Mouse (Mus musculus): ENCODE data around the gene Chl1. TPM values are rescaled to one million over a fixed set of nuclear protein-coding genes. Genes with fewer than 3 reads are reported as not detected.

Gene Chl1
- polyA plus RNA-seq, 1 experiment from 2014 or later, result 0.22 TPM

DNA sequence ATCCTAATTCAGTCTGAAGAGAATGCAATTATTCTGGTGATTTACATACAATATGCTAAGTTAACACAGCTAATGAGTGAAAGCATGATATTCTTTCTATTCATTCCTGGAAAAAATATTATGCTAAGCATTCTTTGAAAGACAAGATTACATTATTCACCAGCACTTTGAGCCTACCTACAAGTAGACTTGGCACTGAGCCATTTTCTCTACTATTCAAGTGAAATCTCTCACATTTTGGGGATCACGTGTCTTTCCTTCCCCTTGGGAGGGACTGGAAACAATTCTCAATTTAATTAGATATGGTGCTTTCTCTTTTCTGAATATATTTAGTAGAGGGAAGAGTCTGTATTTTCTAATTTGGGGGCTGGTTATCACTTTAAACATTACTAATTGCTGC, 4.0 kb downstream of the Chl1 start:
- no peak overlapping the region for H3K4me2 ChIP-seq (ENCODE audit: low read length)
- H3K9ac ChIP-seq (ENCODE audit: low read depth, low read length), result no peak overlapping the region
- H3K27me3 ChIP-seq (ENCODE audit: insufficient read depth, low read length), result peaks cover 25% of the 10 kb centered on the region
- 48% methylated on average over 1 of the region's 1 CpGs for WGBS
- H3K4me3 ChIP-seq (replicated peaks; ENCODE audit: low read depth, low read length), result no peak overlapping the region
- no peaks in the 10 kb centered on the region for H3K9me3 ChIP-seq (replicated peaks; ENCODE audit: low read length)
- ATAC-seq (replicated peaks; ENCODE audit: low FRiP score, low read depth) (no peak), DNase-seq (ENCODE audit: low spot score) (no peak)
- H3K4me1 ChIP-seq (replicated peaks; ENCODE audit: insufficient read depth, low read length), result no peaks in the 10 kb centered on the region
- H3K36me3 ChIP-seq (ENCODE audit: insufficient read depth, low read length), result no peaks in the 10 kb centered on the region
- no peak for TF ChIP-seq CTCF (IDR thresholded peaks at IDR 0.05; ENCODE audit: low read depth)
- H3K27ac ChIP-seq, result no peak overlapping the region

DNA sequence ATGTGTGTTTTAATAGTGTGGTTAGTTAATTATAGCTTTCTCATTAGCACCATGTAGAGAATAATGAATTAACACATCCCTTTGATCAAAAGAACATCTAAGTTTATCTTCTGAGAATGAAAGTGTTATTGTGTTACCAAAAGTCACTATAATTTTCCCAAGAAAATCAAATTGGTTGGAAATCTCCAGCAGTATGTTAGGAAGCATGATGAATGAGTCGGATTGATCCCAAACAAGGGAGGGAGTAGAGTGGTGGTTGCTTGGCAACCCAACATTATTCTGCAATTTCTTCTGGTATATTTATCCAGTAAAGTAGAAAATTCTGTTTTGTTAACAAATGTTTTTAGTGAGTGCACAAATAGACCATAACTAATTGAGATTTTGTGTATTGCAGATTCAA, 4.4 kb downstream of the Chl1 start:
- H3K27me3 ChIP-seq (ENCODE audit: insufficient read depth, low read length), result peaks cover 25% of the 10 kb centered on the region
- no peak for ATAC-seq (replicated peaks; ENCODE audit: low FRiP score, low read depth)

DNA sequence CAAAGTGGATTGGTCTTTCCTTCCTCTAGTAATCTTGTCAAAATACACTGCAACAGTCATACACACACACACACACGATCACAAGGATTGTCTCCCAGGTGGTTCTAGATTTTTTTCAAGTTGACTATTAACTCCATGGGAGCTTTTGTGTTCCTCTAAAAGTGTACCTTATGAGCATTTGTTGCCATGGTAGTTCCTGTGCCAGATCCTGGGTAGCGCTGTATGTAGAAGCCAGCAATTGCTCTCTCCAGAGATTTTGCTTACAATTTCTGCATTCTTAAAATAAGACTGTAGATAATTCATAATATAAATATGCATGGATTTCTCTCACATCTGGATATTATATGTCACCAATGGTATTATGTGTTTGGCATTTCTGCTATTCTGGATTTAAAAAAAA, 9.2 kb downstream of the Chl1 start:
- WGBS, result 88% methylated on average over 2 of the region's 2 CpGs
- no peaks in the 10 kb centered on the region for H3K4me1 ChIP-seq (replicated peaks; ENCODE audit: insufficient read depth, low read length)
- H3K4me3 ChIP-seq (replicated peaks; ENCODE audit: low read depth, low read length), result no peak overlapping the region
- H3K9ac ChIP-seq (ENCODE audit: low read depth, low read length), result no peak overlapping the region
- no peaks in the 10 kb centered on the region for H3K9me3 ChIP-seq (replicated peaks; ENCODE audit: low read length)
- no peak overlapping the region for H3K27ac ChIP-seq
- no peak for TF ChIP-seq CTCF (IDR thresholded peaks at IDR 0.05; ENCODE audit: low read depth)
- no peak for ATAC-seq (replicated peaks; ENCODE audit: low FRiP score, low read depth)
- no peaks in the 10 kb centered on the region for H3K27me3 ChIP-seq (ENCODE audit: insufficient read depth, low read length)
- no peak for DNase-seq (ENCODE audit: low spot score)
- H3K4me2 ChIP-seq (ENCODE audit: low read length), result no peak overlapping the region
- no peaks in the 10 kb centered on the region for H3K36me3 ChIP-seq (ENCODE audit: insufficient read depth, low read length)

More for the DNA sequence above, 4.4 kb downstream of the Chl1 start:
- Histone ChIP-seq H3K36me3 (ENCODE audit: insufficient read depth, low read length) (no peaks in the 10 kb centered on the region), H3K9ac (ENCODE audit: low read depth, low read length) (no peak overlapping the region), H3K4me3 (replicated peaks; ENCODE audit: low read depth, low read length) (no peak overlapping the region), H3K9me3 (replicated peaks; ENCODE audit: low read length) (no peaks in the 10 kb centered on the region), H3K27ac (no peak overlapping the region), H3K4me2 (ENCODE audit: low read length) (no peak overlapping the region), H3K4me1 (replicated peaks; ENCODE audit: insufficient read depth, low read length) (no peaks in the 10 kb centered on the region)
- no peak for DNase-seq (ENCODE audit: low spot score)
- WGBS, result 87% methylated on average over 1 of the region's 1 CpGs
- no peak for TF ChIP-seq CTCF (IDR thresholded peaks at IDR 0.05; ENCODE audit: low read depth)

DNA sequence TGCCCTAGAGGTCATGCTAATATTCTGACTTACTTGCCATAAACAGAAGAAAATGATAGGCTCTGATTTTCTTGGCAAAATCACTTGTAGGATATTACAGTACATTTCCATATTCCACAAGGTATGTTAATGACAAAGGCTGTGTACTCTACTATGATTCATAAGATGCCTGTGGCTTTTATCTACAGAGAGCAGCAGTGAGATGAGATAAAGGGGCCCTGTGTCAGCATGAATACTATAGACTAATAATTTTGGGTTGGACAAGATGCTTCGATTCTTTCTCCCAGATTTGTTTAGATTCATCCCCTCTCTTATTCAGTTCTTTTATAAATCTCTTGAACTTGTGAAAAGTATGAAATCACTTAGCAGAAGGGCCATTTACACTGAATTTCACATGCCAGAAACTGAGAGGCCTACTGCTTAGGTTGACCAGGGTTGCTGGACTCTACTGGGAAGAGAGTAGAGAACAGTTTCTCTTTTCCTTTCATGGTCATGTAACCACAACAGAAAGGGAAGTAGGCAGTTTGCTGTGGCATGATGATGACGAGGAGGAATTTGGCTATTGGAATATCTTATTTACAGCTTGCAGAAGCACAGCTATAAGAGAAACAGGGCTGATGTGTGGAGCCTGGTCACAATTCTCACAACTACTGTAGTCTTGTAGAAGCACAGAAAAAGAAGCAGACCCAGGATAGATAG, 15.1 kb downstream of the Chl1 start:
- no peak for ATAC-seq (replicated peaks; ENCODE audit: low FRiP score, low read depth)
- Histone ChIP-seq H3K27me3 (ENCODE audit: insufficient read depth, low read length) (no peaks in the 10 kb centered on the region), H3K4me1 (replicated peaks; ENCODE audit: insufficient read depth, low read length) (no peaks in the 10 kb centered on the region), H3K4me3 (replicated peaks; ENCODE audit: low read depth, low read length) (no peak overlapping the region), H3K4me2 (ENCODE audit: low read length) (no peak overlapping the region), H3K27ac (no peak overlapping the region), H3K9me3 (replicated peaks; ENCODE audit: low read length) (no peaks in the 10 kb centered on the region), H3K36me3 (ENCODE audit: insufficient read depth, low read length) (no peaks in the 10 kb centered on the region), H3K9ac (ENCODE audit: low read depth, low read length) (no peak overlapping the region)
- DNase-seq (ENCODE audit: low spot score), result no peak
- TF ChIP-seq CTCF (IDR thresholded peaks at IDR 0.05; ENCODE audit: low read depth), result no peak
- WGBS, result 68% methylated on average over 2 of the region's 2 CpGs

GRCm38 (mm10) chr6:103526945-103527777, 16.8 kb downstream of the Chl1 start:
- Histone ChIP-seq H3K4me3 (replicated peaks; ENCODE audit: low read depth, low read length) (no peak overlapping the region), H3K36me3 (ENCODE audit: insufficient read depth, low read length) (no peaks in the 10 kb centered on the region), H3K27me3 (ENCODE audit: insufficient read depth, low read length) (no peaks in the 10 kb centered on the region), H3K4me1 (replicated peaks; ENCODE audit: insufficient read depth, low read length) (no peaks in the 10 kb centered on the region), H3K9me3 (replicated peaks; ENCODE audit: low read length) (no peaks in the 10 kb centered on the region), H3K4me2 (ENCODE audit: low read length) (no peak overlapping the region), H3K27ac (no peak overlapping the region), H3K9ac (ENCODE audit: low read depth, low read length) (no peak overlapping the region)
- 83% methylated on average over 8 of the region's 8 CpGs for WGBS
- DNase-seq (ENCODE audit: low spot score) (no peak), ATAC-seq (replicated peaks; ENCODE audit: low FRiP score, low read depth) (no peak)
- TF ChIP-seq CTCF (IDR thresholded peaks at IDR 0.05; ENCODE audit: low read depth), result no peak

GRCm38 (mm10) chr6:103533048-103533447, 22.7 kb downstream of the Chl1 start:
- Histone ChIP-seq H3K36me3 (ENCODE audit: insufficient read depth, low read length) (no peaks in the 10 kb centered on the region), H3K4me1 (replicated peaks; ENCODE audit: insufficient read depth, low read length) (no peaks in the 10 kb centered on the region), H3K9ac (ENCODE audit: low read depth, low read length) (no peak overlapping the region), H3K27me3 (ENCODE audit: insufficient read depth, low read length) (no peaks in the 10 kb centered on the region), H3K4me2 (ENCODE audit: low read length) (no peak overlapping the region), H3K27ac (no peak overlapping the region), H3K9me3 (replicated peaks; ENCODE audit: low read length) (no peaks in the 10 kb centered on the region), H3K4me3 (replicated peaks; ENCODE audit: low read depth, low read length) (no peak overlapping the region)
- no peak for TF ChIP-seq CTCF (IDR thresholded peaks at IDR 0.05; ENCODE audit: low read depth)
- DNase-seq (ENCODE audit: low spot score), result no peak
- no peak for ATAC-seq (replicated peaks; ENCODE audit: low FRiP score, low read depth)

All from kidney, postnatal 0 days (tissue).